20 mouse cellular contexts compared by ENCODE assay signal in genomic region chr1:59405370-59405769, GRCm38 (mm10).
DNase-seq lines count a peak whose midpoint lies in the region; ATAC-seq and TF ChIP-seq lines count a peak whose summit lies in the region.
"Had no signal": no experiment of that assay in that cellular context is flagged by ENCODE, and none has a peak within 500 bp of the region (broad histone marks: within the 10 kb centered on the region; RNA-seq: fewer than 3 reads in every experiment).

No protein-coding gene starts in this region.

- no peak for DNase-seq in heart, embryonic 10.5 days (ENCODE audit: low spot score)
- DNase-seq in heart, postnatal 36 days = no peak
- peak; percentile 41 for DNase-seq in brain, embryonic 14.5 days (ENCODE audit: low read depth)
- DNase-seq in cerebellum, adult 18-20 months = peak; percentile 74 to 77
- DNase-seq in cerebellum, postnatal 25 days = peak; percentile 77 to 80
- DNase-seq in midbrain, embryonic 11.5 days (ENCODE audit: low spot score, missing footprints) = no peak
- no peak for DNase-seq in hindbrain, embryonic 14.5 days (ENCODE audit: low spot score)
- no peak for DNase-seq in urinary bladder, postnatal 10 days (ENCODE audit: low spot score)
- DNase-seq: adrenal gland, postnatal 25 days; B cell, adult 2 months; gastrocnemius, postnatal 36 days; kidney, adult 9 months; liver, embryonic 13.5 days; lung, embryonic 14.5 days; lung, postnatal 4 days had no signal

- no peak for TF ChIP-seq POLR2A in brain, embryonic 14.5 days (IDR thresholded peaks at IDR 0.05; ENCODE audit: borderline replicate concordance, extremely low read depth, insufficient read depth, insufficient read length, poor library complexity, severe bottlenecking)

- H3K36me3 ChIP-seq in heart, embryonic 10.5 days = no peaks in the 10 kb centered on the region
- no peaks in the 10 kb centered on the region for H3K36me3 ChIP-seq in midbrain, embryonic 11.5 days (ENCODE audit: control insufficient read depth, insufficient read depth, low read length)
- H3K36me3 ChIP-seq in hindbrain, embryonic 14.5 days (replicated peaks; ENCODE audit: control insufficient read depth, insufficient read depth) = no peaks in the 10 kb centered on the region
- H3K36me3 ChIP-seq: embryonic facial prominence, embryonic 13.5 days; intestine, embryonic 15.5 days; limb, embryonic 13.5 days; liver, embryonic 13.5 days; neural tube, embryonic 12.5 days had no signal

- intact Hi-C loops in heart, postnatal 36 days (cut with DNase I) = no loop called here

- no peak overlapping the region for H3K4me2 ChIP-seq in midbrain, embryonic 11.5 days
- no peak overlapping the region for H3K4me2 ChIP-seq in hindbrain, embryonic 14.5 days (replicated peaks)
- H3K4me2 ChIP-seq: embryonic facial prominence, embryonic 13.5 days; intestine, embryonic 15.5 days; limb, embryonic 13.5 days; liver, embryonic 13.5 days; lung, embryonic 14.5 days; neural tube, embryonic 12.5 days had no signal

- H3K4me3 ChIP-seq in heart, embryonic 10.5 days = no peak overlapping the region
- no peak overlapping the region for H3K4me3 ChIP-seq in midbrain, embryonic 11.5 days (ENCODE audit: low read depth, low read length)
- no peak overlapping the region for H3K4me3 ChIP-seq in hindbrain, embryonic 14.5 days (replicated peaks; ENCODE audit: low read length)
- H3K4me3 ChIP-seq: embryonic facial prominence, embryonic 13.5 days; intestine, embryonic 15.5 days; limb, embryonic 13.5 days; liver, embryonic 13.5 days; neural tube, embryonic 12.5 days had no signal

- ATAC-seq in midbrain, embryonic 11.5 days (ENCODE audit: low FRiP score) = no peak
- no peak for ATAC-seq in hindbrain, embryonic 14.5 days (ENCODE audit: low FRiP score)
- ATAC-seq: intestine, embryonic 15.5 days had no signal

- H3K9me3 ChIP-seq in heart, embryonic 10.5 days = no peaks in the 10 kb centered on the region
- no peaks in the 10 kb centered on the region for H3K9me3 ChIP-seq in midbrain, embryonic 11.5 days (ENCODE audit: control insufficient read depth, low read length)
- no peaks in the 10 kb centered on the region for H3K9me3 ChIP-seq in hindbrain, embryonic 14.5 days (ENCODE audit: control insufficient read depth, low read length)
- H3K9me3 ChIP-seq: embryonic facial prominence, embryonic 13.5 days; intestine, embryonic 15.5 days; limb, embryonic 13.5 days; liver, embryonic 13.5 days; neural tube, embryonic 12.5 days had no signal

- H3K9ac ChIP-seq in midbrain, embryonic 11.5 days (ENCODE audit: low read length) = no peak overlapping the region
- H3K9ac ChIP-seq in hindbrain, embryonic 14.5 days = no peak overlapping the region
- H3K9ac ChIP-seq: embryonic facial prominence, embryonic 13.5 days; intestine, embryonic 15.5 days; limb, embryonic 13.5 days; liver, embryonic 13.5 days; lung, embryonic 14.5 days; neural tube, embryonic 12.5 days had no signal

- 0 out of 2 replicates have a peak overlapping the region, but pooled peaks have one; percentile 25 for H3K27ac ChIP-seq in heart, embryonic 10.5 days
- no peak overlapping the region for H3K27ac ChIP-seq in midbrain, embryonic 11.5 days (ENCODE audit: low read depth, low read length)
- no peak overlapping the region for H3K27ac ChIP-seq in hindbrain, embryonic 14.5 days
- H3K27ac ChIP-seq: embryonic facial prominence, embryonic 13.5 days; intestine, embryonic 15.5 days; limb, embryonic 13.5 days; liver, embryonic 13.5 days; neural tube, embryonic 12.5 days; stomach, postnatal 0 days had no signal

- WGBS in heart, embryonic 10.5 days = 79% methylated on average over 8 of the region's 8 CpGs
- WGBS in midbrain, embryonic 11.5 days = 78% methylated on average over 8 of the region's 8 CpGs
- 71% methylated on average over 8 of the region's 8 CpGs for WGBS in hindbrain, embryonic 14.5 days

- no peak for TF ChIP-seq CTCF in brain, embryonic 14.5 days (IDR thresholded peaks at IDR 0.05; ENCODE audit: borderline replicate concordance, extremely low read depth, insufficient read depth, insufficient read length)

- H3K27me3 ChIP-seq in heart, embryonic 10.5 days (ENCODE audit: insufficient read depth, poor library complexity, severe bottlenecking) = 0 out of 2 replicates have a peak, but pooled peaks cover 8% of the 10 kb centered on the region
- H3K27me3 ChIP-seq in midbrain, embryonic 11.5 days (ENCODE audit: control insufficient read depth, insufficient read depth, low read length) = no peaks in the 10 kb centered on the region
- no peaks in the 10 kb centered on the region for H3K27me3 ChIP-seq in hindbrain, embryonic 14.5 days (ENCODE audit: control insufficient read depth, insufficient read depth, low read length)
- H3K27me3 ChIP-seq: embryonic facial prominence, embryonic 13.5 days; intestine, embryonic 15.5 days; limb, embryonic 13.5 days; liver, embryonic 13.5 days; neural tube, embryonic 12.5 days had no signal

- H3K4me1 ChIP-seq in heart, embryonic 10.5 days = peaks cover 19% of the 10 kb centered on the region
- no peaks in the 10 kb centered on the region for H3K4me1 ChIP-seq in midbrain, embryonic 11.5 days (ENCODE audit: control insufficient read depth, insufficient read depth, low read length)
- no peaks in the 10 kb centered on the region for H3K4me1 ChIP-seq in hindbrain, embryonic 14.5 days (replicated peaks; ENCODE audit: control insufficient read depth, insufficient read depth, low read length)
- H3K4me1 ChIP-seq: intestine, embryonic 15.5 days; liver, embryonic 13.5 days; neural tube, embryonic 12.5 days had no signal

Comparison
In these comparisons a context has a peak if more than half of its experiments do, and no peak if none do; other contexts are left out.
1. DNase-seq: peak in brain, embryonic 14.5 days (single experiment), cerebellum, adult 18-20 months (2 of 2) and cerebellum, postnatal 25 days (2 of 2); none in heart, embryonic 10.5 days (single experiment), heart, postnatal 36 days (0 of 2), midbrain, embryonic 11.5 days (single experiment), hindbrain, embryonic 14.5 days (single experiment) and urinary bladder, postnatal 10 days (single experiment).